Mouse (Mus musculus) heart, embryonic 11.5 days (tissue): ENCODE measurements around the gene Adgrg6. TPM values are rescaled to one million over a fixed set of nuclear protein-coding genes. Genes with fewer than 3 reads are reported as not detected.
A peak's percentile ranks its signal among the peaks of the same experiment; 100 is the strongest.

Source experiments
- ATAC-seq: fragments of 200-750 bp; cut with Nextera tagmentation; replicated peaks from 2 replicates; pipeline ENCODE4 v1.8.0; 2017; ENCODE audit warnings: moderate library complexity; ENCODE audit not compliant: insufficient number of reproducible peaks, low FRiP score, low TSS enrichment
- H3K27ac ChIP-seq: fragments of 300-500 bp; sonication (generic); 2 replicates; pipeline ENCODE4 v1.5.1; 2014; ENCODE audit warnings: mild to moderate bottlenecking, low read depth, low read length
- H3K27me3 ChIP-seq: fragments of 300-500 bp; sonication (generic); 2 replicates; pipeline ENCODE4 v1.6.1; 2014; ENCODE audit warnings: mild to moderate bottlenecking, low read length, mixed read lengths; ENCODE audit not compliant: control insufficient read depth, insufficient read depth
- H3K36me3 ChIP-seq: fragments of 300-500 bp; sonication (generic); 2 replicates; pipeline ENCODE4 v1.6.1; 2014; ENCODE audit warnings: mild to moderate bottlenecking, low read length, moderate library complexity, mixed read lengths; ENCODE audit not compliant: control insufficient read depth, insufficient read depth
- H3K4me1 ChIP-seq: fragments of 300-500 bp; sonication (generic); 2 replicates; pipeline ENCODE4 v1.6.1; 2014; ENCODE audit warnings: low read length; ENCODE audit not compliant: control insufficient read depth, insufficient read depth
- H3K4me2 ChIP-seq: fragments of 300-500 bp; sonication (generic); 2 replicates; pipeline ENCODE4 v1.6.1; 2014; ENCODE audit warnings: mild to moderate bottlenecking, moderate library complexity
- H3K4me3 ChIP-seq: fragments of 300-500 bp; sonication (generic); 2 replicates; pipeline ENCODE4 v1.5.1; 2014; ENCODE audit warnings: low read depth, low read length
- H3K9ac ChIP-seq: fragments of 300-500 bp; sonication (generic); 2 replicates; pipeline ENCODE4 v1.6.1; 2014; ENCODE audit warnings: mild to moderate bottlenecking, low read depth, low read length, moderate library complexity
- H3K9me3 ChIP-seq: fragments of 300-500 bp; sonication (generic); replicated peaks from 2 replicates; pipeline ENCODE4 v1.6.1; 2016; ENCODE audit warnings: low read length; ENCODE audit not compliant: control insufficient read depth
- WGBS: fragments of 180-500 bp; shearing (Covaris S2); extraction: QIAGEN DNeasy Blood & Tissue Kit; methylation state at CpG from one replicate; pipeline ENCODE4 v1.1.7; 2014; ENCODE audit not compliant: insufficient replicate concordance; 5-methylcytosine and 5-hydroxymethylcytosine counted together
- polyA plus RNA-seq: library from polyadenylated mRNA; unstranded; fragments of >200 nt; fragmentation: Nextera tagmentation; extraction: Ambion mirVana; gene quantifications from 2 replicates; pipeline ENCODE4 v1.2.1, GENCODE M21; 2014

The Adgrg6 gene
- polyA plus RNA-seq, 1 experiment from 2014 or later, result 23.8 TPM

- no peaks in the 10 kb centered on the region for H3K27me3 ChIP-seq
- H3K27ac ChIP-seq, result peak overlapping the region; percentile 46; the same call in 1 of the 2 replicates
- no peak overlapping the region for H3K9ac ChIP-seq
- H3K4me1 ChIP-seq, result peaks cover 4% of the 10 kb centered on the region; the same call in 1 of the 2 replicates
- no peak for ATAC-seq
- no peaks in the 10 kb centered on the region for H3K9me3 ChIP-seq
- WGBS, result 83% methylated on average over 10 of the region's 10 CpGs
- H3K36me3 ChIP-seq, result no peaks in the 10 kb centered on the region
- H3K4me3 ChIP-seq, result no peak overlapping the region
- H3K4me2 ChIP-seq, result no peak overlapping the region
Measured at GRCm38 (mm10) chr10:14459330-14459729, 86.1 kb downstream of the Adgrg6 start.

GRCm38 (mm10) chr10:14454481-14454880 is 91.0 kb downstream of the Adgrg6 start:
- H3K27me3 ChIP-seq, result no peaks in the 10 kb centered on the region
- ATAC-seq, result no peak

GRCm38 (mm10) chr10:14451811-14452210 is 93.6 kb downstream of the Adgrg6 start:
- H3K9me3 ChIP-seq, result no peaks in the 10 kb centered on the region
- no peak overlapping the region for H3K9ac ChIP-seq
- H3K4me2 ChIP-seq, result no peak overlapping the region
- H3K4me1 ChIP-seq, result no peaks in the 10 kb centered on the region
- no peak overlapping the region for H3K4me3 ChIP-seq
- H3K27me3 ChIP-seq, result no peaks in the 10 kb centered on the region
- ATAC-seq, result no peak
- H3K27ac ChIP-seq, result no peak overlapping the region
- H3K36me3 ChIP-seq, result no peaks in the 10 kb centered on the region
- WGBS, result 25% methylated on average over 3 of the region's 3 CpGs

More at GRCm38 (mm10) chr10:14454481-14454880, 91.0 kb downstream of the Adgrg6 start:
- Histone ChIP-seq H3K27ac (no peak overlapping the region), H3K9ac (no peak overlapping the region), H3K4me1 (no peaks in the 10 kb centered on the region), H3K4me3 (no peak overlapping the region), H3K36me3 (no peaks in the 10 kb centered on the region), H3K9me3 (no peaks in the 10 kb centered on the region), H3K4me2 (no peak overlapping the region)
- 72% methylated on average over 4 of the region's 4 CpGs for WGBS

GRCm38 (mm10) chr10:14450073-14450472 is 95.4 kb downstream of the Adgrg6 start:
- 74% methylated on average over 7 of the region's 7 CpGs for WGBS
- Histone ChIP-seq H3K27me3 (no peaks in the 10 kb centered on the region), H3K36me3 (no peaks in the 10 kb centered on the region), H3K9ac (no peak overlapping the region), H3K4me1 (no peaks in the 10 kb centered on the region), H3K9me3 (no peaks in the 10 kb centered on the region), H3K27ac (no peak overlapping the region), H3K4me3 (no peak overlapping the region), H3K4me2 (no peak overlapping the region)
- no peak for ATAC-seq

DNA sequence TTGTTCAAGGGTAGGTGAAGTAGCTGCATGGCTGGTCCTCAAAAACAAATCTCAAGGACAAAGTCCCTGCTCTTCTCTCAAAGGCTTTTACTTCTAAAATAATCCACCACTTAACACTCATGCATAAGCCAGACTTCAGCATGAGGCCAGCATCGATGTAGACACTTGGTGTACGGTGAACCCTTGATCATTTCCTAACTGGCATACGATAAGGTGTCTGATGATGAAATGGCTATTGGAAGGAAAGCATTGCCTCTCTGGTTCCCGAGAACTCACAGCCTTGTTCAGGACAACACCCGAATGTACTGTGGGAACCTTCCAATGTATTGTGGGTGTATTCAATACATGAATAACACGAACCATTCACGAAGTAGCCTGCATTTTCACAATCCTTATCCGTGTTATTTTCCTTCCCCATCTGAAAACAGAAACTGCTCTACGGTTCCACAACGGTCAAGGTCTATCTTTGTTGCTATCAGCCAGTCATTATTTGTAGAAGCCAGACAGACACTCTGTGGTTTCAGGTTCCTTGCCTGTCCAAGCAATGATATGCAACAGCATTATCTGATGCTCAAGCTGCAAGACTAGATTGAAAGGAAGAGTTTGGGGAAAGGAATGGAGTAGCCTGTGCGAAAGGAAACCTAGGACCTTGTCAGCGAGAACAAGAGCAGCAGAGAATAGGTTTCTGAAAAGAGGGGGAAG is 99.7 kb downstream of the Adgrg6 start:
- 65% methylated on average over 12 of the region's 12 CpGs for WGBS
- ATAC-seq, result no peak
- Histone ChIP-seq H3K27ac (no peak overlapping the region), H3K4me1 (no peaks in the 10 kb centered on the region), H3K27me3 (no peaks in the 10 kb centered on the region), H3K36me3 (0 out of 2 replicates have a peak, but pooled peaks cover 2% of the 10 kb centered on the region), H3K9ac (no peak overlapping the region), H3K4me3 (no peak overlapping the region), H3K4me2 (no peak overlapping the region), H3K9me3 (no peaks in the 10 kb centered on the region)

GRCm38 (mm10) chr10:14440860-14441579 is 104.4 kb downstream of the Adgrg6 start:
- Histone ChIP-seq H3K27me3 (no peaks in the 10 kb centered on the region), H3K27ac (no peak overlapping the region), H3K4me2 (no peak overlapping the region), H3K9ac (no peak overlapping the region), H3K36me3 (0 out of 2 replicates have a peak, but pooled peaks cover 2% of the 10 kb centered on the region), H3K9me3 (no peaks in the 10 kb centered on the region), H3K4me1 (no peaks in the 10 kb centered on the region), H3K4me3 (no peak overlapping the region)
- WGBS, result 89% methylated on average over 9 of the region's 9 CpGs
- no peak for ATAC-seq

- Histone ChIP-seq H3K4me2 (no peak overlapping the region), H3K27ac (no peak overlapping the region), H3K9ac (no peak overlapping the region), H3K36me3 (0 out of 2 replicates have a peak, but pooled peaks cover 8% of the 10 kb centered on the region), H3K27me3 (no peaks in the 10 kb centered on the region), H3K9me3 (peaks cover 11% of the 10 kb centered on the region), H3K4me1 (no peaks in the 10 kb centered on the region), H3K4me3 (no peak overlapping the region)
- WGBS, result 65% methylated on average over 1 of the region's 1 CpGs
- ATAC-seq, result no peak
Measured at GRCm38 (mm10) chr10:14404070-14404469, 141.4 kb downstream of the Adgrg6 start.

DNA sequence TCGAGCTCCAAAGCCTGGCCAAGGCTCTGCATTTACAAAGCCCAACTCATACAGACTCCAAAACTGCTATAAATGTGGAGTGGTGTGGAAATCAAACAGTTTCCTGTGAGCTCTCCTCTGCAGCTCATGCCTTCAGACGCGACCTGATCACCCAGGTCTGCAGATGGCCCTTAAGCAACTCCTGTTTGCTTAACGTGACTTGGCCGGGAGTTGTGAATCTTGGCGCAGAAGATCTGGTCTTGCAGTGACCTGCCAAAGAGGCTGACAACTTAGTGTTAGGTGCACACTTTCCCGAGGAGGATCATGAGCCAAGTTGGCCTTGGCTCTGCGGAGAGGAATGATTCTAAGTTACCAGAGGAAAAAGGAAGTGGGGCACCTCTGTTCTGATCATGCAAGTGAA is 143.7 kb downstream of the Adgrg6 start:
- peaks cover 4% of the 10 kb centered on the region for H3K9me3 ChIP-seq
- no peak overlapping the region for H3K4me3 ChIP-seq
- 0 out of 2 replicates have a peak, but pooled peaks cover 3% of the 10 kb centered on the region for H3K36me3 ChIP-seq
- 70% methylated on average over 8 of the region's 8 CpGs for WGBS
- H3K27me3 ChIP-seq, result no peaks in the 10 kb centered on the region
- H3K9ac ChIP-seq, result no peak overlapping the region
- no peak overlapping the region for H3K27ac ChIP-seq
- H3K4me1 ChIP-seq, result no peaks in the 10 kb centered on the region
- no peak overlapping the region for H3K4me2 ChIP-seq
- no peak for ATAC-seq
